Mouse (Mus musculus): ENCODE measurements around the gene Ccdc84. TPM values are rescaled to one million over a fixed set of nuclear protein-coding genes. Genes with fewer than 3 reads are reported as not detected.
"Not testable (repeated sequence)": the region's sequence is repeated elsewhere in the genome, so short reads cannot be mapped to it uniquely, and the experiment has no call there.

The Ccdc84 gene
- 32.3 and 32.4 TPM in 2 replicates for polyA plus RNA-seq (2015; fragmentation: Nextera tagmentation; extraction: Ambion mirVana)

- 77% methylated on average over 14 of the region's 14 CpGs for WGBS
- Histone ChIP-seq H3K4me1 (ENCODE audit: control insufficient read depth, insufficient read depth, low read depth, low read length) (peaks cover 9% of the 10 kb centered on the region), H3K9me3 (ENCODE audit: control insufficient read depth, low read length) (no peaks in the 10 kb centered on the region), H3K36me3 (ENCODE audit: control insufficient read depth, insufficient read depth, low read length) (peaks cover 6% of the 10 kb centered on the region; the same call in 1 of the 2 replicates), H3K4me3 (ENCODE audit: low read length) (peak within 1 kb of the TSS; percentile 89), H3K9ac (ENCODE audit: low read depth, low read length) (peak within 1 kb of the TSS; percentile 92), H3K4me2 (ENCODE audit: low read length) (peak within 1 kb of the TSS; percentile 74), H3K27ac (ENCODE audit: low read depth, low read length) (peak within 1 kb of the TSS; percentile 84), H3K27me3 (replicated peaks; ENCODE audit: control insufficient read depth, insufficient read depth, low read length) (no peaks in the 10 kb centered on the region)
- ATAC-seq: no peak
Measured at GRCm38 (mm10) chr9:44418519-44419385, at the start of gene Ccdc84. TSS of gene Ccdc84 (minus strand) at chr9:44418569.

GRCm38 (mm10) chr9:44461950-44462349 is 43.6 kb upstream of the Ccdc84 start:
- no peaks in the 10 kb centered on the region for H3K27me3 ChIP-seq (replicated peaks; ENCODE audit: control insufficient read depth, insufficient read depth, low read length)
- H3K9ac ChIP-seq (ENCODE audit: low read depth, low read length): no peak overlapping the region
- H3K4me1 ChIP-seq (ENCODE audit: control insufficient read depth, insufficient read depth, low read depth, low read length): peaks cover 10% of the 10 kb centered on the region
- 86% methylated on average over 5 of the region's 5 CpGs for WGBS
- no peak for ATAC-seq
- H3K36me3 ChIP-seq (ENCODE audit: control insufficient read depth, insufficient read depth, low read length): no peaks in the 10 kb centered on the region
- no peak overlapping the region for H3K4me2 ChIP-seq (ENCODE audit: low read length)
- no peaks in the 10 kb centered on the region for H3K9me3 ChIP-seq (ENCODE audit: control insufficient read depth, low read length)
- H3K27ac ChIP-seq (ENCODE audit: low read depth, low read length): no peak overlapping the region
- no peak overlapping the region for H3K4me3 ChIP-seq (ENCODE audit: low read length)

GRCm38 (mm10) chr9:44457035-44457742 is 38.8 kb upstream of the Ccdc84 start:
- Histone ChIP-seq H3K27me3 (replicated peaks; ENCODE audit: control insufficient read depth, insufficient read depth, low read length) (no peaks in the 10 kb centered on the region), H3K9ac (ENCODE audit: low read depth, low read length) (peak overlapping the region; percentile 49), H3K4me3 (ENCODE audit: low read length) (no peak overlapping the region; the same call in 1 of the 2 replicates), H3K9me3 (ENCODE audit: control insufficient read depth, low read length) (no peaks in the 10 kb centered on the region), H3K4me2 (ENCODE audit: low read length) (peak overlapping the region; percentile 53), H3K27ac (ENCODE audit: low read depth, low read length) (peak overlapping the region; percentile 88), H3K36me3 (ENCODE audit: control insufficient read depth, insufficient read depth, low read length) (no peaks in the 10 kb centered on the region), H3K4me1 (ENCODE audit: control insufficient read depth, insufficient read depth, low read depth, low read length) (peaks cover 23% of the 10 kb centered on the region)
- ATAC-seq: peak; percentile 97
- 2% methylated on average over 11 of the region's 11 CpGs for WGBS

- H3K9me3 ChIP-seq (ENCODE audit: control insufficient read depth, low read length): no peaks in the 10 kb centered on the region
- H3K4me3 ChIP-seq (ENCODE audit: low read length): no peak within 1 kb of the TSS
- 23% methylated on average over 4 of the region's 4 CpGs for WGBS
- H3K4me2 ChIP-seq (ENCODE audit: low read length): no peak within 1 kb of the TSS
- no peaks in the 10 kb centered on the region for H3K27me3 ChIP-seq (replicated peaks; ENCODE audit: control insufficient read depth, insufficient read depth, low read length)
- ATAC-seq: no peak
- peak within 1 kb of the TSS; percentile 33 for H3K9ac ChIP-seq (ENCODE audit: low read depth, low read length)
- peaks cover 23% of the 10 kb centered on the region for H3K4me1 ChIP-seq (ENCODE audit: control insufficient read depth, insufficient read depth, low read depth, low read length)
- no peaks in the 10 kb centered on the region for H3K36me3 ChIP-seq (ENCODE audit: control insufficient read depth, insufficient read depth, low read length)
- H3K27ac ChIP-seq (ENCODE audit: low read depth, low read length): no peak within 1 kb of the TSS
Measured at GRCm38 (mm10) chr9:44454891-44455220, 36.5 kb upstream of the Ccdc84 start, which contains the start of gene Upk2. TSS of gene Upk2 (minus strand) at chr9:44454976.

- peak; percentile 73 for ATAC-seq
- Histone ChIP-seq H3K27me3 (replicated peaks; ENCODE audit: control insufficient read depth, insufficient read depth, low read length) (no peaks in the 10 kb centered on the region), H3K4me1 (ENCODE audit: control insufficient read depth, insufficient read depth, low read depth, low read length) (peaks cover 23% of the 10 kb centered on the region), H3K4me3 (ENCODE audit: low read length) (no peak overlapping the region), H3K4me2 (ENCODE audit: low read length) (no peak overlapping the region), H3K27ac (ENCODE audit: low read depth, low read length) (no peak overlapping the region), H3K9ac (ENCODE audit: low read depth, low read length) (peak overlapping the region; percentile 33), H3K36me3 (ENCODE audit: control insufficient read depth, insufficient read depth, low read length) (no peaks in the 10 kb centered on the region), H3K9me3 (ENCODE audit: control insufficient read depth, low read length) (no peaks in the 10 kb centered on the region)
- 9% methylated on average over 14 of the region's 14 CpGs for WGBS
Measured at GRCm38 (mm10) chr9:44454132-44454890, 35.9 kb upstream of the Ccdc84 start.

- no peak for ATAC-seq
- H3K27me3 ChIP-seq (replicated peaks; ENCODE audit: control insufficient read depth, insufficient read depth, low read length): no peaks in the 10 kb centered on the region
- no peak overlapping the region for H3K27ac ChIP-seq (ENCODE audit: low read depth, low read length)
- no peaks in the 10 kb centered on the region for H3K36me3 ChIP-seq (ENCODE audit: control insufficient read depth, insufficient read depth, low read length)
- no peak overlapping the region for H3K4me2 ChIP-seq (ENCODE audit: low read length)
- H3K4me1 ChIP-seq (ENCODE audit: control insufficient read depth, insufficient read depth, low read depth, low read length): peaks cover 4% of the 10 kb centered on the region
- no peak overlapping the region for H3K4me3 ChIP-seq (ENCODE audit: low read length)
- no peak overlapping the region for H3K9ac ChIP-seq (ENCODE audit: low read depth, low read length)
- H3K9me3 ChIP-seq (ENCODE audit: control insufficient read depth, low read length): no peaks in the 10 kb centered on the region
Measured at GRCm38 (mm10) chr9:44450387-44450786, 32.0 kb upstream of the Ccdc84 start.

GRCm38 (mm10) chr9:44444402-44445025 is 26.1 kb upstream of the Ccdc84 start:
- 85% methylated on average over 7 of the region's 7 CpGs for WGBS

GRCm38 (mm10) chr9:44440961-44441360 is 22.6 kb upstream of the Ccdc84 start, which contains the start of gene Foxr1:
TSS of gene Foxr1 (minus strand) at chr9:44441136.
- Histone ChIP-seq H3K27ac (ENCODE audit: low read depth, low read length) (no peak within 1 kb of the TSS), H3K4me1 (ENCODE audit: control insufficient read depth, insufficient read depth, low read depth, low read length) (no peaks in the 10 kb centered on the region), H3K9ac (ENCODE audit: low read depth, low read length) (no peak within 1 kb of the TSS), H3K4me3 (ENCODE audit: low read length) (no peak within 1 kb of the TSS), H3K27me3 (replicated peaks; ENCODE audit: control insufficient read depth, insufficient read depth, low read length) (no peaks in the 10 kb centered on the region), H3K9me3 (ENCODE audit: control insufficient read depth, low read length) (no peaks in the 10 kb centered on the region), H3K4me2 (ENCODE audit: low read length) (no peak within 1 kb of the TSS), H3K36me3 (ENCODE audit: control insufficient read depth, insufficient read depth, low read length) (no peaks in the 10 kb centered on the region)
- no peak for ATAC-seq
- 78% methylated on average over 19 of the region's 19 CpGs for WGBS

More at GRCm38 (mm10) chr9:44444402-44445025, 26.1 kb upstream of the Ccdc84 start:
- not testable (repeated sequence) for H3K4me2 ChIP-seq (ENCODE audit: low read length); H3K4me3 ChIP-seq (ENCODE audit: low read length); H3K27me3 ChIP-seq (replicated peaks; ENCODE audit: control insufficient read depth, insufficient read depth, low read length); H3K4me1 ChIP-seq (ENCODE audit: control insufficient read depth, insufficient read depth, low read depth, low read length); H3K9me3 ChIP-seq (ENCODE audit: control insufficient read depth, low read length); H3K27ac ChIP-seq (ENCODE audit: low read depth, low read length); H3K9ac ChIP-seq (ENCODE audit: low read depth, low read length); H3K36me3 ChIP-seq (ENCODE audit: control insufficient read depth, insufficient read depth, low read length); ATAC-seq
